Mouse (Mus musculus) neural tube, embryonic 15.5 days (tissue): Measurements from ENCODE around the gene Pigr. TPM values are rescaled to one million over a fixed set of nuclear protein-coding genes. Genes with fewer than 3 reads are reported as not detected.

Experiments
- ATAC-seq: fragments of 200-750 bp; cut with Nextera tagmentation; 2 replicates; pipeline ENCODE4 v1.8.0; 2017; ENCODE audit warnings: mild to moderate bottlenecking, moderate TSS enrichment, moderate library complexity; ENCODE audit not compliant: low FRiP score
- H3K27ac ChIP-seq: fragments of 300-500 bp; sonication (generic); replicated peaks from 2 replicates; pipeline ENCODE4 v1.5.1; 2015; ENCODE audit warnings: mild to moderate bottlenecking, inconsistent platforms
- H3K27me3 ChIP-seq: fragments of 300-500 bp; sonication (generic); replicated peaks from 2 replicates; pipeline ENCODE4 v1.6.1; 2015; ENCODE audit warnings: inconsistent platforms
- H3K36me3 ChIP-seq: fragments of 300-500 bp; sonication (generic); 2 replicates; pipeline ENCODE4 v1.6.1; 2015; ENCODE audit warnings: inconsistent platforms
- H3K4me1 ChIP-seq: fragments of 300-500 bp; sonication (generic); 2 replicates; pipeline ENCODE4 v1.6.1; 2015; ENCODE audit warnings: inconsistent platforms
- H3K4me2 ChIP-seq: fragments of 300-500 bp; sonication (generic); 2 replicates; pipeline ENCODE4 v1.6.1; 2015; ENCODE audit warnings: inconsistent platforms, mild to moderate bottlenecking, moderate library complexity
- H3K4me3 ChIP-seq: fragments of 300-500 bp; sonication (generic); replicated peaks from 2 replicates; pipeline ENCODE4 v1.5.1; 2015; ENCODE audit warnings: mild to moderate bottlenecking, inconsistent platforms
- H3K9ac ChIP-seq: fragments of 300-500 bp; sonication (generic); replicated peaks from 2 replicates; pipeline ENCODE4 v1.6.1; 2015; ENCODE audit warnings: mild to moderate bottlenecking, inconsistent platforms
- H3K9me3 ChIP-seq: fragments of 300-500 bp; sonication (generic); replicated peaks from 2 replicates; pipeline ENCODE4 v1.6.1; 2016; ENCODE audit warnings: inconsistent platforms
- WGBS: fragments of 180-500 bp; shearing (Covaris S2); methylation state at CpG from one replicate; pipeline ENCODE4 v1.1.7; 2015; ENCODE audit warnings: mixed read lengths; 5-methylcytosine and 5-hydroxymethylcytosine counted together
- polyA plus RNA-seq: library from polyadenylated mRNA; unstranded; fragments of >200 nt; fragmentation: Nextera tagmentation; extraction: Ambion mirVana; gene quantifications from 2 replicates; pipeline ENCODE4 v1.2.1, GENCODE M21; 2015

The Pigr gene
- polyA plus RNA-seq, 1 experiment from 2014 or later = not detected

DNA sequence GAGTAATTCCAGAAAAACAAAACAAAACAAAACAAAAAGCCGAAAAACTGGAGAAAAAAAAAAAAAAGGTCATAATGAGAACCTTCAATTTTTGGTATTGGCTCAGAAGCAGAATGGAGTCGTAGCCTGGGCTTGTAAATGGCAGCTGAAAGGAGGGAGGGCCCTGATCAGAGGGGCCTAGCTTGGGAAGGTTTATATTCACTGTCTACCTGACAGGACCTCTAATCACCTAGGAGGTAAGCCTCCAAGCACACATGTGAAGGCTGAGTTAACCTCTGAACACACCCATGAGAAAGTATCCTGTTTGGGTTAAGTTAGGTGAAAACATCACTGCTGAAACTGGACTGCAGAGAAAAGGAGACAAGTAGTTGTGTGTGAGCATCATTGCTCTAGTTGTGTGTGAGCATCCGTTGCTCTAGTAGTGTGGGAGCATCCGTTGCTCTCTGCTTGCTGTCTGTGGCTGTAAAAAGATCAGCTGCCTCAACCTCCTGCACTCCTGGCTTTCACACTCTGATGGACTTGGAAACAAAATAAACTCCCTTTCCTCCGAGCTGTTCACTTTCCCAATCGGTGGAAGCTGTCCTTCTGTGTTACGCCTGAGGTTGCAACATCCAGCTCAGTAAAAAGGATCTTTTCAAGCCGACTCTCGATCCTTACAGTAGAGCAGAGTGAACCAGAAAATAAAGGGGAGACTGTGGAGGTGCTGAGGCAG lies 67.0 kb downstream of the Pigr start:
- Histone ChIP-seq H3K4me3 (no peak overlapping the region), H3K9me3 (no peaks in the 10 kb centered on the region), H3K4me2 (no peak overlapping the region), H3K36me3 (no peaks in the 10 kb centered on the region), H3K27me3 (no peaks in the 10 kb centered on the region), H3K9ac (no peak overlapping the region), H3K27ac (no peak overlapping the region), H3K4me1 (no peaks in the 10 kb centered on the region)
- 75% methylated on average over 9 of the region's 9 CpGs for WGBS
- ATAC-seq = no peak

DNA sequence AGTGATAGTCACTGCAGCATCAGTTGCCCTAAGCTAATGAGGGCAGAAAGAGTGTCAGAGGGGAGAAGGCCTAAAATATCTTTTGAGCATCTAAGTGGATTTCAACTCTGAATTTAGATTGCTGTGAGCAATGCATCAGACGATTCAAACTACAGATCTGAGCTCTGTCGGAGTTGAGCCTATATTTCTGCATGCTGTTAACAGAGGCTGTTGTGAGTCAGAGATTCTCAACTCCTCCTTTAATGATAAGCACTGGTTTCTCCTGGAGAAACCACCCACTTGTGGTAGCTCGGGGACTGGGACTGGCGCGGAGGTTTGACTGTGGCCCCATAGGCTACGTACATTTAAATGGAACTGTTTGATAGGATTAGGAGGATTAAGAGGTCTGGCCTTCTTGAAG lies 68.0 kb downstream of the Pigr start:
- H3K4me3 ChIP-seq = no peak overlapping the region
- WGBS = 78% methylated on average over 6 of the region's 6 CpGs

More for the DNA sequence above, 68.0 kb downstream of the Pigr start:
- no peak overlapping the region for H3K27ac ChIP-seq
- no peak overlapping the region for H3K4me2 ChIP-seq
- H3K36me3 ChIP-seq = no peaks in the 10 kb centered on the region
- H3K9ac ChIP-seq = no peak overlapping the region
- H3K27me3 ChIP-seq = no peaks in the 10 kb centered on the region
- no peak for ATAC-seq
- H3K4me1 ChIP-seq = no peaks in the 10 kb centered on the region
- no peaks in the 10 kb centered on the region for H3K9me3 ChIP-seq

Other genes starting within 250 kb of the Pigr start
- gene Zp3r, start 197.1 kb upstream of the Pigr start, polyA plus RNA-seq = not detected in 2 replicates
- gene C4bp, start 165.1 kb upstream of the Pigr start, polyA plus RNA-seq = 0.55 TPM in 1 of 2 replicates, not detected in the other
- gene Gm29427, start 110.9 kb upstream of the Pigr start, polyA plus RNA-seq = not detected in 2 replicates
- gene Yod1, start 109.4 kb upstream of the Pigr start, polyA plus RNA-seq = 15.6 and 15.8 TPM in 2 replicates
- gene Pfkfb2, start 97.4 kb upstream of the Pigr start, polyA plus RNA-seq = 18.1 and 19.7 TPM in 2 replicates
- 0.82 and 5.5 TPM in 2 replicates for gene AA986860, start 94.7 kb upstream of the Pigr start, polyA plus RNA-seq
- gene Fcamr, start 25.8 kb upstream of the Pigr start, polyA plus RNA-seq = not detected in 2 replicates
- gene Fcmr, start 39.0 kb downstream of the Pigr start, polyA plus RNA-seq = 1.1 and 1.8 TPM in 2 replicates
- not detected in 2 replicates for gene Il24, start 60.8 kb downstream of the Pigr start, polyA plus RNA-seq
- gene Il20, start 84.8 kb downstream of the Pigr start, polyA plus RNA-seq = not detected in 2 replicates
- not detected in 2 replicates for gene Il19, start 113.4 kb downstream of the Pigr start, polyA plus RNA-seq
- 0.18 TPM in 1 of 2 replicates, not detected in the other for gene Il10, start 193.2 kb downstream of the Pigr start, polyA plus RNA-seq